Mouse (Mus musculus): Measurements from ENCODE around the gene Sppl2b. TPM values are rescaled to one million over a fixed set of nuclear protein-coding genes. Genes with fewer than 3 reads are reported as not detected.
A peak's percentile ranks its signal among the peaks of the same experiment; 100 is the strongest.
"Not testable (repeated sequence)": the region's sequence is repeated elsewhere in the genome, so short reads cannot be mapped to it uniquely, and the experiment has no call there.

Gene Sppl2b
- total and polyA plus RNA-seq, 2 experiments from 2014 or later: 24.2 to 44.4 TPM

DNA sequence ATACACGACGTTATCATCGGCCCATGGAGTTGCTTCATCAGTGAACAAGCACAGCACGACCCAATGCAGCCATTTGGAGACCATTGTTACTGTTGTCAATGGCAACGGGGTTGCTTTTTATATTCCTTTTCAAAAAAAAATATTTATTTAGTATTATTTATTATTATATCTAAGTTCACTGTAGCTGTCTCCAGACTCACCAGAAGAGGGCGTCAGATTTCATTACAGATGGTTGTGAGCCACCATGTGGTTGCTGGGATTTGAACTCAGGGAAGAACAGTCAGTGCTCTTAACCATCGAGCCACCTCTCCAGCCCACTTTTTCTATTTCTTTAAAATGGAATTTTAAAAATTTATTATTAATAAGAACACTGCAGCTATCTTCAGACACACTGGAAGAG, 40.3 kb upstream of the Sppl2b start:
- no peaks in the 10 kb centered on the region for H3K27me3 ChIP-seq (ENCODE audit: control insufficient read depth, insufficient read depth, low read length)
- no peak for TF ChIP-seq EP300 (IDR thresholded peaks at IDR 0.05; ENCODE audit: low read depth)
- 0 out of 2 replicates have a peak, but pooled peaks have one; percentile 5 for TF ChIP-seq CTCF (IDR thresholded peaks at IDR 0.05; ENCODE audit: low read depth)
- no peak overlapping the region for H3K27ac ChIP-seq (ENCODE audit: low read depth)
- WGBS: 56% methylated on average over 7 of the region's 7 CpGs
- H3K4me1 ChIP-seq (ENCODE audit: control insufficient read depth, insufficient read depth): 0 out of 2 replicates have a peak, but pooled peaks cover 8% of the 10 kb centered on the region
- no peaks in the 10 kb centered on the region for H3K9me3 ChIP-seq (replicated peaks; ENCODE audit: control insufficient read depth, low read length)
- H3K4me3 ChIP-seq (ENCODE audit: low read depth, low read length): no peak overlapping the region
- ATAC-seq (ENCODE audit: insufficient read depth, low read depth): no peak
- H3K4me2 ChIP-seq (ENCODE audit: low read depth, low read length): no peak overlapping the region
- no peak overlapping the region for H3K9ac ChIP-seq (replicated peaks; ENCODE audit: low read depth, low read length)
- no peaks in the 10 kb centered on the region for H3K36me3 ChIP-seq (replicated peaks; ENCODE audit: control insufficient read depth, insufficient read depth, low read length)
- no peak for DNase-seq (ENCODE audit: low spot score)

DNA sequence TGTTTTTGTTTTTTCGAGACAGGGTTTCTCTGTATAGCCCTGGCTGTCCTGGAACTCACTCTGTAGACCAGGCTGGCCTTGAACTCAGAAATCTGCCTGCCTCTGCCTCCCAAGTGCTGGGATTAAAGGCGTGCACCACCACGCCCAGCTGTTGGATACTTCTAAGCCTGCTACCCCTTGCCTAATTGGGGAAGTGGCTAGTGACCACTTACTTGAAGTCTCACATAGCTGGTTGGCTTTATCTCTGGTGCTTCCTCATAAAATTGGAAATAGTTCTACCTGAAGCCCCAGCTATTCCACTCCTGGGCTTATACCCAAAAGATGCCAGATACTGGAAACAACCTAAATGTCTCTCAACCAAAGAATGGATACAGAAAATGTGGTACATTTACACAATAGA, 38.8 kb upstream of the Sppl2b start:
- H3K27me3 ChIP-seq (ENCODE audit: control insufficient read depth, insufficient read depth, low read length); H3K4me1 ChIP-seq (ENCODE audit: control insufficient read depth, insufficient read depth); H3K36me3 ChIP-seq (replicated peaks; ENCODE audit: control insufficient read depth, insufficient read depth, low read length); H3K27ac ChIP-seq (ENCODE audit: low read depth); H3K9ac ChIP-seq (replicated peaks; ENCODE audit: low read depth, low read length); DNase-seq (ENCODE audit: low spot score); ATAC-seq (ENCODE audit: insufficient read depth, low read depth); H3K9me3 ChIP-seq (replicated peaks; ENCODE audit: control insufficient read depth, low read length); H3K4me2 ChIP-seq (ENCODE audit: low read depth, low read length); H3K4me3 ChIP-seq (ENCODE audit: low read depth, low read length): not testable (repeated sequence)
- 88% methylated on average over 3 of the region's 3 CpGs for WGBS

DNA sequence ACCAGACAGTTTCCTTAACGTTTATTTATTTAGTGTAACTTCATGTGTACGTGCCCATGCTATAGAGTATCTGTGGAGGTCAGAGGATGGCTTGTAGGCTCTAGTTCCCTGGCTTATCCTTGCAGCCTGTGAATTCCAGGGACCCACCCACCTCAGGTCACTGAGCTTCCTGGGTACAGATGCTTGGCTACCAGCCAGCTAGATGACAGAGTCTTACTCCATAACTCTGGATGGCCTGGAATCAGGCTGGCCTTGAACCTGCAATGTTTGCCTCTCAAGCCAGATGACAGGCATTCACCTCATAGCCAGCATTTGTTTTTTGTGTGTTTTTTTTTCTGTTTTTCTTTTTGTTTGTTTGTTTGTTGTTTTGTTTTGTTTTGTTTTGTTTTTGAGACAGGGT, 37.9 kb upstream of the Sppl2b start:
- no peak for DNase-seq (ENCODE audit: low spot score)
- no peaks in the 10 kb centered on the region for H3K9me3 ChIP-seq (replicated peaks; ENCODE audit: control insufficient read depth, low read length)
- no peak overlapping the region for H3K27ac ChIP-seq (ENCODE audit: low read depth)
- no peaks in the 10 kb centered on the region for H3K36me3 ChIP-seq (replicated peaks; ENCODE audit: control insufficient read depth, insufficient read depth, low read length)
- 71% methylated on average over 2 of the region's 2 CpGs for WGBS
- no peak for TF ChIP-seq CTCF (IDR thresholded peaks at IDR 0.05; ENCODE audit: low read depth)
- TF ChIP-seq EP300 (IDR thresholded peaks at IDR 0.05; ENCODE audit: low read depth): no peak
- no peak overlapping the region for H3K4me2 ChIP-seq (ENCODE audit: low read depth, low read length)
- no peaks in the 10 kb centered on the region for H3K27me3 ChIP-seq (ENCODE audit: control insufficient read depth, insufficient read depth, low read length)
- H3K4me1 ChIP-seq (ENCODE audit: control insufficient read depth, insufficient read depth): no peaks in the 10 kb centered on the region
- no peak overlapping the region for H3K9ac ChIP-seq (replicated peaks; ENCODE audit: low read depth, low read length)
- ATAC-seq (ENCODE audit: insufficient read depth, low read depth): no peak
- no peak overlapping the region for H3K4me3 ChIP-seq (ENCODE audit: low read depth, low read length)

DNA sequence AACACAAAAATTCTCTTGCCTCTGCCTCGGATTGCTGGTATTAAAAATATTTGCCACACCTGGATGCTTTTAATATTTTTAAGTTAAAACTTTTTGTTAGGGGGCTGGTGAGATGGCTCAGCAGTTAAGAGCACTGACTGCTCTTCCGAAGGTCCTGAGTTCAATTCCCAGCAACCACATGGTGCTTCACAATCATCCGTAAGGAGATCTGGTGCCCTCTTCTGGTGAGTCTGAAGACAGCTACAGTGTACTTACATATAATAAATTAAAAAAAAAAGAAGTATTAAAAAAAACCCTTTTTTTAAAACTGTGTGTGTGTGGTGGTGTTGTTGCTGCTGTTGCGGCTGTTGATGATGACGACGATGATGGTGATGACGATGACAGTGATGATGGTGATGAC, 37.1 kb upstream of the Sppl2b start:
- DNase-seq (ENCODE audit: low spot score); H3K4me2 ChIP-seq (ENCODE audit: low read depth, low read length); H3K9me3 ChIP-seq (replicated peaks; ENCODE audit: control insufficient read depth, low read length); H3K36me3 ChIP-seq (replicated peaks; ENCODE audit: control insufficient read depth, insufficient read depth, low read length); H3K4me1 ChIP-seq (ENCODE audit: control insufficient read depth, insufficient read depth); H3K9ac ChIP-seq (replicated peaks; ENCODE audit: low read depth, low read length); ATAC-seq (ENCODE audit: insufficient read depth, low read depth); H3K4me3 ChIP-seq (ENCODE audit: low read depth, low read length); H3K27ac ChIP-seq (ENCODE audit: low read depth); H3K27me3 ChIP-seq (ENCODE audit: control insufficient read depth, insufficient read depth, low read length): not testable (repeated sequence)
- 83% methylated on average over 7 of the region's 7 CpGs for WGBS
- peak; percentile 25 for TF ChIP-seq CTCF (IDR thresholded peaks at IDR 0.05; ENCODE audit: low read depth)

DNA sequence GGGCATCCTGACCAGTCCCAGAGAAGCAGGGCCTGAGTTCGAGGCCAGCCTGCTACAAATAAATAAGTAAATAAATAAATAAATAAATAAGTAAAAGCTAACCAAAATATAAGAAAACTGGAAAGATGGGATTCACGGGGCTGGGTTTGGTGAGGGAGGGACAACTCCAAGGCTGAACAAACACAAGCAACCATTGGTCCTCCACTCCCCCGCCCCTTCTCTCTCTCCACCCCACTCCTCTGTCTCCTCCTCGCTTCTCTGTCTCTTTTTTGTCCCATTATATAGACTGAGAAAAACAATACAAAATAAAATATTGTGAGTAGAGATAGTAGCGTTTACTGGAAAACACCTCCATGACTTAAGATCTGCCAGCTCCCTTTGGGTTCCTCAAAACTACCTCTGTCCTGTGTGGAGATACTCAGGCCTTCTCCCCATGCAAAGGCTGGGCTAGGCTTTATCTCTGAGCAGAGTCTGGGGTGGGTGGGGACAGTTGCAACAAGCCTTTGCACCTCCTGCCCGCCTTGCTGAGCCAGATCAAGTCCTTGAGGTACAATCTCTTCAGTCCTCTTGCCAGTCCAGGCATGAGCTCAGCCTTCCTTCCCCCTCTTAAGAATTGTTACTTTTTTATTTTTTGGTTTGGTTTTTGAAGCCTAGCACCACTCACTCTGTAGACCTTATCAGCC, 36.3 kb upstream of the Sppl2b start:
- WGBS: 59% methylated on average over 6 of the region's 6 CpGs
- Histone ChIP-seq H3K27ac (ENCODE audit: low read depth) (no peak overlapping the region), H3K4me3 (ENCODE audit: low read depth, low read length) (no peak overlapping the region), H3K9ac (replicated peaks; ENCODE audit: low read depth, low read length) (no peak overlapping the region), H3K4me1 (ENCODE audit: control insufficient read depth, insufficient read depth) (no peaks in the 10 kb centered on the region), H3K9me3 (replicated peaks; ENCODE audit: control insufficient read depth, low read length) (no peaks in the 10 kb centered on the region), H3K36me3 (replicated peaks; ENCODE audit: control insufficient read depth, insufficient read depth, low read length) (no peaks in the 10 kb centered on the region), H3K27me3 (ENCODE audit: control insufficient read depth, insufficient read depth, low read length) (no peaks in the 10 kb centered on the region), H3K4me2 (ENCODE audit: low read depth, low read length) (no peak overlapping the region)
- TF ChIP-seq CTCF (IDR thresholded peaks at IDR 0.05; ENCODE audit: low read depth): no peak
- TF ChIP-seq EP300 (IDR thresholded peaks at IDR 0.05; ENCODE audit: low read depth): no peak
- DNase-seq (ENCODE audit: low spot score): no peak
- no peak for ATAC-seq (ENCODE audit: insufficient read depth, low read depth)

DNA sequence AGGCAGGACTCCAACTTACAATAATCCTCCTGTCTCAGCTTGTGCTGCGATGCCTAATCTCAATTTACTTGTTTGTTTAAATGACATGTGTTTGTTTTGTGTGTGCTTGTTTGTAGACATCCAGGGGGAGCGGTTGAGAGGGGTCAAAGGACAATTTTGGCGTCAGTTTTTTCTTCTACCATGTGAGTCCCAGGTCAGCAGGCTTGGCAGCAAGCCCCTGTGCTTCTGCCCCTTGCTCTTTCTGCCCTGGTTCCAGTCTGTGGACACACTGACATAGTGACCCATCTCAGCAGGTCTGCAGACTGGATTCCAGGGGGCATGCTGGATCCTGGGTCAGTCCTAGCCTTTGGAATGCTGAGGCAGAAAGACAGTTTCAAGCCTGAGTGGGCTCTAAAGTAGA, 35.7 kb upstream of the Sppl2b start:
- H3K9ac ChIP-seq (replicated peaks; ENCODE audit: low read depth, low read length): no peak overlapping the region
- no peaks in the 10 kb centered on the region for H3K36me3 ChIP-seq (replicated peaks; ENCODE audit: control insufficient read depth, insufficient read depth, low read length)
- no peaks in the 10 kb centered on the region for H3K9me3 ChIP-seq (replicated peaks; ENCODE audit: control insufficient read depth, low read length)
- no peaks in the 10 kb centered on the region for H3K4me1 ChIP-seq (ENCODE audit: control insufficient read depth, insufficient read depth)
- WGBS: 46% methylated on average over 3 of the region's 3 CpGs
- TF ChIP-seq CTCF (IDR thresholded peaks at IDR 0.05; ENCODE audit: low read depth): no peak
- no peak for TF ChIP-seq EP300 (IDR thresholded peaks at IDR 0.05; ENCODE audit: low read depth)
- no peak overlapping the region for H3K4me2 ChIP-seq (ENCODE audit: low read depth, low read length)
- no peaks in the 10 kb centered on the region for H3K27me3 ChIP-seq (ENCODE audit: control insufficient read depth, insufficient read depth, low read length)
- H3K4me3 ChIP-seq (ENCODE audit: low read depth, low read length): no peak overlapping the region
- ATAC-seq (ENCODE audit: insufficient read depth, low read depth): no peak
- DNase-seq (ENCODE audit: low spot score): no peak
- H3K27ac ChIP-seq (ENCODE audit: low read depth): no peak overlapping the region

Data from heart, postnatal 0 days (tissue).